Mouse (Mus musculus) mouse embryonic stem cell (cell line): ENCODE measurements around the gene Camk1d.

Experiments
- in situ Hi-C, 2 experiments: fragments of 300-500 bp; cut with MboI; formaldehyde crosslinking; loops; 1 replicate in 1 of 2; 3 replicates in 1 of 2; pipeline ENCODE4 v1.14.3; 2019 to 2020; ENCODE audit warnings: low sequenced_read_pairs in 2 of 2, low pct_unique_long_range_greater_than_20kb in 1 of 2, mixed read lengths in 1 of 2; ENCODE audit not compliant: unreplicated experiment in 1 of 2

Camk1d gene

GRCm38 (mm10) chr2:5713325-5714210 lies 747 bp downstream of the Camk1d start:
- in situ Hi-C loops, result no loop called here

- in situ Hi-C loops, result no loop called here
Observed at GRCm38 (mm10) chr2:5712255-5712654, 2.1 kb downstream of the Camk1d start.

GRCm38 (mm10) chr2:5709911-5710310 lies 4.4 kb downstream of the Camk1d start:
- in situ Hi-C loops, result no loop called here

- in situ Hi-C loops, result no loop called here
Observed at GRCm38 (mm10) chr2:5707871-5708733, 6.2 kb downstream of the Camk1d start.

GRCm38 (mm10) chr2:5706618-5707017 lies 7.7 kb downstream of the Camk1d start:
- in situ Hi-C loops, result no loop called here

GRCm38 (mm10) chr2:5702370-5702769 lies 11.9 kb downstream of the Camk1d start:
- in situ Hi-C loops, result no loop called here

GRCm38 (mm10) chr2:5700931-5701330 lies 13.4 kb downstream of the Camk1d start:
- in situ Hi-C loops, result no loop called here

- in situ Hi-C loops, result no loop called here
Observed at GRCm38 (mm10) chr2:5698451-5698850, 15.9 kb downstream of the Camk1d start.

GRCm38 (mm10) chr2:5694094-5694493 lies 20.2 kb downstream of the Camk1d start:
- in situ Hi-C loops, result no loop called here

- in situ Hi-C loops, result no loop called here
Observed at GRCm38 (mm10) chr2:5691729-5692128, 22.6 kb downstream of the Camk1d start.

- in situ Hi-C loops, result no loop called here
Observed at GRCm38 (mm10) chr2:5683366-5683765, 30.9 kb downstream of the Camk1d start.

- in situ Hi-C loops, result no loop called here
Observed at GRCm38 (mm10) chr2:5681909-5682308, 32.4 kb downstream of the Camk1d start.

GRCm38 (mm10) chr2:5681302-5681701 lies 33.0 kb downstream of the Camk1d start:
- in situ Hi-C loops, result no loop called here

GRCm38 (mm10) chr2:5679055-5679454 lies 35.3 kb downstream of the Camk1d start:
- in situ Hi-C loops, result no loop called here

- in situ Hi-C loops, result no loop called here
Observed at GRCm38 (mm10) chr2:5677472-5677871, 36.8 kb downstream of the Camk1d start.

- in situ Hi-C loops, result no loop called here
Observed at GRCm38 (mm10) chr2:5676786-5677185, 37.5 kb downstream of the Camk1d start.

GRCm38 (mm10) chr2:5676143-5676483 lies 38.2 kb downstream of the Camk1d start:
- in situ Hi-C loops, result no loop called here

- in situ Hi-C loops, result no loop called here
Observed at GRCm38 (mm10) chr2:5675431-5676142, 38.7 kb downstream of the Camk1d start.

GRCm38 (mm10) chr2:5674512-5674911 lies 39.8 kb downstream of the Camk1d start:
- in situ Hi-C loops, result no loop called here
